Mouse (Mus musculus): ENCODE results near the gene Rab3il1. TPM values are rescaled to one million over a fixed set of nuclear protein-coding genes. Genes with fewer than 3 reads are reported as not detected.
A peak's percentile ranks its signal among the peaks of the same experiment; 100 is the strongest.

The Rab3il1 gene
- total RNA-seq, 4 experiments from 2014 or later: 6.3 to 8.1 (median 7.5) TPM

GRCm38 (mm10) chr19:9982852-9983542 lies 18.5 kb upstream of the Rab3il1 start:
- peak; percentile 63 for DNase-seq (ENCODE audit: low spot score)

DNA sequence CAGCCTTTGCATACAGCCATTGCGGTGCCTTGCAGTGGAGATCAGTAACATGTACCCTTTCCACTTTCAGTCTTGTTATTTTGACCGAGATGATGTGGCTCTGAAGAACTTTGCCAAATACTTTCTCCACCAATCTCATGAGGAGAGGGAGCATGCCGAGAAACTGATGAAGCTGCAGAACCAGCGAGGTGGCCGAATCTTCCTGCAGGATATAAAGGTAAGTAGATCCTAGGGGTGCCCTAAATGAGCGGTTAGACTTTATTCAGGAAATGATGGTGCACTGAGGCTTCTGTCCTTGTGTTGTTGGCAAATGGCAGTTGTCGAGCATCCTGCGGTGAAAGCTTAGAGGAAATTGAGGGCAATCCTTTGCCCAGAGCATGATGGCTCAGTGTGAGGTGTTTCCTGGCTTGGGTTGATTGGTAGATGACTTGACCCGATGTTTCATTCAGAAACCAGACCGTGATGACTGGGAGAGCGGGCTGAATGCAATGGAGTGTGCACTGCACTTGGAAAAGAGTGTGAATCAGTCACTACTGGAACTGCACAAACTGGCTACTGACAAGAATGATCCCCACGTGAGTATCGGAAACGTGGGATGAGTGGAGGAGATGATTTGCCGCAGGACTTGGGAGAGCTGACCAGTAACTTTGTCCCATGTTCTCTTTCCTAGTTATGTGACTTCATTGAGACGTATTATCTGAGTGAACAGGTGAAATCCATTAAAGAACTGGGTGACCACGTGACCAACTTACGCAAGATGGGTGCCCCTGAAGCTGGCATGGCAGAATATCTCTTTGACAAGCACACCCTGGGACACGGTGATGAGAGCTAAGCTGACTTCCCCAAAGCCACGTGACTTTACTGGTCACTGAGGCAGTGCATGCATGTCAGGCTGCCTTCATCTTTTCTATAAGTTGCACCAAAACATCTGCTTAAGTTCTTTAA lies 17.1 kb upstream of the Rab3il1 start:
- no peak for DNase-seq (ENCODE audit: low spot score)

DNA sequence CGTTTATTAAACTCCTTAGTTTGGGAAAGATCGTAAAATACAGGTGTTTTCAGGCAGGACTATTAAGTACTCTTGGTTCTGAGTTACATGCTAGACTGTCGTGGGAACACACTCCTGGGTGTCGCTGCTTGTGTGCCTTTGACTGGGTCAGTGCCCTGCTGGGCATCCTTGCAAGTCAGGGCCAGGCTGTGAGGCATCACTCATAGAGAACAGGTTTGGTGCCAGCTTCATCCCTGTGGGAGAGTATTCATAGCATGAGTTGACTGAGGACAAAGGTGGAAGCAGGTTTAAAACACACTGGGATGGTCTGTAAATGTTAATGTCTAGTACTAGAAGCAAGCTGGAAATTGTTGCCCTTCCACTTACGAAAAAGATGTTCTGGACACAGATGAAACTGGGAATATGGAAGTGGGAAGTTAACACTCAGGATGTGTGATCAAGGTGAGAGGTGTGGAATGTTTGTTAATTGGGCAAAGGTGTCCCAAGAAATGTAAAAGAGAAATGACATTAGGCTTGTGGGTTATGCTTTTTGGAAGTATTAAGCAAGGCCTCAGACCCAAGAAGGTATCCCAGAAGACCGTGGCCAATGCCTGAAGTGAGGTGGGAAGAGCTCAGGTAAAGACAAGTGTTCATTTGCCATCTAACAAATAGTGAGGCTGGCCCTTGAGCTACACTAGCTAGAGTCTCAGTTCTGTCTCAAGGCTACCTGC lies 16.1 kb upstream of the Rab3il1 start:
- no peak for DNase-seq (ENCODE audit: low spot score)

DNA sequence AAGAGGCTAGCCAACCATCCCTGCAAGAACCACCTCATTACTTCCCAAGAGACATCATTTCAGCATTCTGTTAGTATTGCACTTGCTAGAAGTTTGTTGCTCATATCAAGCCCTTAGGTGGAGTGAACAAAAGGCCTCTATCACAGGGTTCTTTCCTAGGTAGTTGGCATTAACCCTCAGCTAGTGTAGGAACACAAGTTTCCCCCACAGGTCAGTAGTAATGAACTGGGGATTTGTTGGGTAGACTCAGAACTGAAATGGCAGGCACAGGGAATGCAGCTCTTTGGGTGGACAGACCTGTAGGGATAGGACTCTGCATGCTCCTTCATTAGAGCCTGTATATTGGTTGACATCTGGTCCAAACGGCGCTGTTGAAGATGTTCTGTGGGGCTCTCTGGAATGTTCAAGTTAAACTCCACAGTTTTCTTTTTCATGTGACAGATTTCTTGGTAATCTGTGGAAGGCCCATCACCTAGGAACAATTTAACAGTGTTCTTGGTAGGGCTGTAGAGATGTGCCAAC lies 15.5 kb upstream of the Rab3il1 start:
- DNase-seq (ENCODE audit: low spot score): no peak

GRCm38 (mm10) chr19:9987192-9987591 lies 14.3 kb upstream of the Rab3il1 start:
- no peak for DNase-seq (ENCODE audit: low spot score)

DNA sequence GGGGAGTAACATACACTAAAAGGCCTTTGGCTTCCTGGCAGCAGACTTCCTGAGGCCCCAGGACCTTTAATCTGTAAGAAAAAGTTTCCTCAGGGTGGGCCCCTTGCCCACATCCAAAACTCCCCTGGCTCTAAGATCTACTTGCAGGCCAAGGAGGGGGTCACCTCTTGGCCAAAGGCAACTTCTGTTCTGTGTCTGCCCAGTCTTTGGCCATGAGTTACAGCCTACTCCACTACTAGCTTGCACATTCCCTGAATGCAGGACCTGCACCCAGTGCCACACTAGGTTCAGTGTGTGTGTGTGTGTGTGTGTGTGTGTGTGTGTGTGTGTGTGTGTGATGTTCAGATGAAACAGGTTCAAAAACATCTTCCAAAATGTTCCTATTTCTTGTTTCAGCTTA lies 13.9 kb upstream of the Rab3il1 start:
- no peak for DNase-seq (ENCODE audit: low spot score)

DNA sequence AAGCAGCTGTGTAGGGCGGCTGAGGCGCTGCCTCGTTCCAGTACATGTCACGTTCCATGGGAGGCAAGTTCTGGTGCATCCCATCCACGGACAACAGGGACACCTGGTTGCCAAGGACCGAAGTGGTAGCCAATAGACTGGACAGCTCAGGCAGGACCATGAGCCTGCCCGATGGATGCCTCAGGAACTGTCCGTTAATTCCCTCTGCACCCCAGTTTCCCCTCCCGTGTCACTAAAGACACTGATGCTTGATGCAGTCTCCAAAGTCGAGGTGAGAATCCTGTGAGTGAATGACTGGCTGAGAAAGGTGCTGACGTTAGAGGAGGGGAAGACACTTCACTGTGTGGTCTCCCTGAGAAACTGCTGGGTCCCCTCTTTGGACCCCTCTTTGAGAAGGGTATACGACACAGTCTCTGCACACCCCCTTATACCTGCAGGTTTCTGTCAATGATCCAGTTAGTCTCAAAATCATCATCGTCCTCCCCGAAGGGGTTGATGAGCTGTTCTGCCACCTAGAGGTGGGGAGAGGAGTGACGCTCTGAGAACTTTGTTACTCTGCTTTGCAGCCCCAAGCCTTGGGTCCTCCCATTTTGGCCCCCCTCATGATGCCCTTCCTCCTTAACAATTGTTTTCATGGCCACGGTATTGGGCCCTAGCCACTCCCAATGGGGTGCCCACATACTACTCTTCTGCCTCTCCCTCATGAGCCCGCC lies 12.1 kb upstream of the Rab3il1 start:
- no peak for DNase-seq (ENCODE audit: low spot score)

GRCm38 (mm10) chr19:9989884-9990256 lies 11.6 kb upstream of the Rab3il1 start:
- DNase-seq (ENCODE audit: low spot score): no peak

DNA sequence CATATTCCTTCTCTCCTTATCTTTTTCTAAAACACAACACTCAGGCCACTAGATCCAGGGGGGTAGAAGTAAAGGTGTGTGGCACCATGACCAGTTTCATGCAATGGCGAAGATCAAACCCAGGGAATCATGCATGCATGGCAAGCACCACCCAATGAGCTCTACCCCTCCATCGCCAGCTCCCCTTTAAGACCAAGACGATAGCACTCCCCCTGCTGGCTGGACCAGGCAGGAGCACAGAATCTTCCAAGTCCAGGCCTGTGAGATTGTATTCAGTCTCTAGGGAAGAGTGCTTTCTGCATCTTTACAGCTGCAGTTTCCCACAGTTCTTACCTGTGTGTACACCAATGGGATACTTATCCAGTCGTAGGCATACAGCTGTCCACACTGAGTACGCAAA lies 10.2 kb upstream of the Rab3il1 start:
- DNase-seq (ENCODE audit: low spot score): peak; percentile 82

DNA sequence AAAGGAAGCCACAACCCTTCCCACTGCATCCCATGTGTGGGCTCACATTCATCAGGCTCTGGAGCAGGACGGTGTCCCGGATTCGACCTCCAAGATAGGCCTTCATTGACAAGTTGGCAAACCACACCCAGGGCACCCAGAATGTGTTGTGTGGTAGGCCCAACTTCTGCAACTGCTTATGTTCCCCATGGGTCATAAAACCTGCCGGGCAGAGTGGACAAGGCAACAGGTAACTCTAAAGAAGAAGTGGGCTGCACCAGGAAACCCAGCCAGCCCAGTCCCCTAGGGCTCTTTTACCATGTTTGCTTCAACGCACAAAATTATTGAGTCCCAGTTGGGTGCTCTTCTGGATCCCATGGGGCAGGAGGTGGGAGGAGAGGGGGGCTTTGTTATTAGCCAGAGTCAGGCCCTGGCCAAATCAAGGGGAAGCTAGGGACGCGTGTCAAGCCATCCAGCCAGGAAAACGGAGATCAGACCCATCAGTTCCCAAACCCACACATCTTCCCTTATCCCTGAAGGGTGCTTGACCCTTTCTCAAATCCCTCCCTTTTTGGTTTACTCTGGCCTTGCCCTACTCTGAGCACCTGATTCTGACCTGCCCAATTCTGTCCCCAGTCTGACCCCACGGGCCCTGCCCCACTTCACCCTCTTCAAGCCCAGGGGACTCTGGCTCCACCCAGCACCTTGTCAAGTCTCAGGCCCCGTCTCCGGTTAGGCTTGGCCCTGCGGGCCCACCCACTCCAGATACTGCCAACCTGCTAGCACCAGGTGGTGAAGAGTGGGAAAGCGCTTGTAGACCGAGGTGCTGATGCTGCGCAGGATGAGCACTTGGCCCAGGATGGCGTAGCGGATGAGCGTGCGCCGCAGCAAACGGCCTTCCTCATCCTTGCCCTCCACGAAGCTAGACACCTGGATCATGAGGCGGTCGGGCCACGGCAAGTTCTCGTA lies 9.2 kb upstream of the Rab3il1 start:
- DNase-seq (ENCODE audit: low spot score): no peak

- DNase-seq (ENCODE audit: low spot score): peak; percentile 88
Measured at GRCm38 (mm10) chr19:9993036-9993656, 8.3 kb upstream of the Rab3il1 start.

GRCm38 (mm10) chr19:9997204-9998062 lies 4.0 kb upstream of the Rab3il1 start:
- no peak for DNase-seq (ENCODE audit: low spot score)

GRCm38 (mm10) chr19:9998063-9998416 lies 3.4 kb upstream of the Rab3il1 start:
- DNase-seq (ENCODE audit: low spot score): no peak

GRCm38 (mm10) chr19:9998736-9999486 lies 2.6 kb upstream of the Rab3il1 start:
- no peak for DNase-seq (ENCODE audit: low spot score)

- DNase-seq (ENCODE audit: low spot score): no peak
Measured at GRCm38 (mm10) chr19:10000330-10000729, 1.1 kb upstream of the Rab3il1 start.

GRCm38 (mm10) chr19:10003696-10004095 lies 2.2 kb downstream of the Rab3il1 start:
- DNase-seq (ENCODE audit: low spot score): no peak

DNA sequence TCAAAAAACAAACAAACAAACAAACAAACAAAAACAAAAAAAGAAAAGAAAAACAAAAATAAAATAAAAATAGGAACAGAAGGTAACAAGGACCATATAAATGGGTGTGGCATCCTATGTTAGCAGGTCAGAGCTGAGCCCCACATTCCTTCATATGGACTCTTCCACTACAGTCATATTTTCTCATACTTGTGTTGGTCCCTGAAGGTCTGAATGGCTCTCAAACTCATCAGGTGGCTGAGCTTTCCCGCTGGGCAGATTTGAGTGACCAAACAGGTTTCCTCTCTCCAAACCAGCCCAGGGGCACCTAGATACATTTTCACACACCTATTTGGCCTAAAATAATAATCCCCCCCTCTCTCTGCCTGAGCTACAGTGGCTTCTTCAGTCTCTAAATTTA lies 9.9 kb downstream of the Rab3il1 start:
- DNase-seq (ENCODE audit: low spot score): no peak

DNA sequence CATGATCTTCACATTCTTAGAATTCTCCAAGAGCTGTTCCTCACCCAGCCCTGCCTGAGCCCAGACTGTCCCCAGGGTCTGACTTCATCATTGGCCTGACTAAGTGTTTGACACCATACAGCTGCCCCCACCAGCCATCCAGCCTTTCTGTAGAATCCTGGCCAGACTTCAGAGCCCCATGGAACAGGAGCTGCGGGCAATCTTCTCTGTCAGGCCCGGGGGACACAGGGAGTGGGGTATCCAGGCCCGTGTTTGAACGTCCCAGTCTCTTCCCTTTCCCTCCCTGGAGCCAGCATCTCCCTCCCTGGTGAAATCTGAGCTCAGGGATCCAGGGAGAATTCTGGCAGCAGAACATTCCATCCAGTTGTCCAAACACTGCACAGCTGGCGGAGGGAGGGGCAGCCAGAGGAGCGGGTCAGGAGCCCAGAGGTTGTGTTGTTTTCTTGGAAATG lies 11.4 kb downstream of the Rab3il1 start:
- DNase-seq (ENCODE audit: low spot score): peak; percentile 80

All from heart, adult 8-10 months (tissue).